Mouse (Mus musculus) thymus, adult 2 months (tissue): ENCODE data around the gene Copz2.
"Not testable (repeated sequence)": the region's sequence is repeated elsewhere in the genome, so short reads cannot be mapped to it uniquely, and the experiment has no call there.

Experiments used
- CTCF ChIP-seq: fragments of 200-500 bp; IDR thresholded peaks from 2 replicates; pipeline ENCODE4 v1.5.1; 2012; ENCODE audit warnings: mild to moderate bottlenecking, control low read depth, low read length, moderate library complexity, borderline replicate concordance; ENCODE audit not compliant: control insufficient read depth, poor library complexity, insufficient read depth; ENCODE audit errors: extremely low read depth
- POLR2A ChIP-seq: fragments of 200-500 bp; IDR thresholded peaks from 2 replicates; pipeline ENCODE4 v1.6.1; 2012; ENCODE audit warnings: mild to moderate bottlenecking, low read length, control low read depth, moderate library complexity; ENCODE audit not compliant: control insufficient read depth, poor library complexity, insufficient read depth; ENCODE audit errors: extremely low read depth

- TF ChIP-seq CTCF, POLR2A: not testable (repeated sequence)
These were observed 525 bp upstream of the Copz2 start for GRCm38 (mm10) chr11:96849145-96849544.
